Mouse (Mus musculus): Measurements from ENCODE around the gene Abi1. TPM values are rescaled to one million over a fixed set of nuclear protein-coding genes. Genes with fewer than 3 reads are reported as not detected.
A peak's percentile ranks its signal among the peaks of the same experiment; 100 is the strongest.
"Not testable (repeated sequence)": the region's sequence is repeated elsewhere in the genome, so short reads cannot be mapped to it uniquely, and the experiment has no call there.

The Abi1 gene
- total and polyA plus RNA-seq, 3 experiments, result 51.9 to 138 (median 120) TPM

GRCm38 (mm10) chr2:23015335-23015734 lies 24.7 kb downstream of the Abi1 start:
- H3K27me3 ChIP-seq (ENCODE audit: insufficient read depth, low read length), result no peaks in the 10 kb centered on the region
- TF ChIP-seq CTCF (IDR thresholded peaks at IDR 0.05; ENCODE audit: low read depth, low read length) (no peak), GATA1 (IDR thresholded peaks at IDR 0.05; ENCODE audit: borderline replicate concordance, low read length) (no peak), TAL1 (conservative IDR thresholded peaks at IDR 0.05; ENCODE audit: low read depth, low read length) (no peak), POLR2AphosphoS5 (IDR thresholded peaks at IDR 0.05; ENCODE audit: insufficient replicate concordance, low read depth, low read length) (no peak), GATA2 (IDR thresholded peaks at IDR 0.05; ENCODE audit: borderline replicate concordance, low read depth, low read length) (no peak)
- H3K4me1 ChIP-seq (ENCODE audit: insufficient read depth, low read depth, low read length), result peaks cover 26% of the 10 kb centered on the region
- H3K4me3 ChIP-seq (ENCODE audit: low read depth, low read length), result peak overlapping the region; percentile 11; the same call in 1 of the 2 replicates
- DNase-seq (ENCODE audit: low spot score), result no peak
- H3K36me3 ChIP-seq (replicated peaks), result peaks cover 11% of the 10 kb centered on the region
- no peaks in the 10 kb centered on the region for H3K9me3 ChIP-seq (replicated peaks)
- ATAC-seq (ENCODE audit: extremely low read depth, insufficient number of reproducible peaks, low FRiP score, poor library complexity, severe bottlenecking), result no peak

- ATAC-seq (ENCODE audit: extremely low read depth, insufficient number of reproducible peaks, low FRiP score, poor library complexity, severe bottlenecking); DNase-seq (ENCODE audit: low spot score); H3K9me3 ChIP-seq (replicated peaks); H3K27me3 ChIP-seq (ENCODE audit: insufficient read depth, low read length); H3K4me3 ChIP-seq (ENCODE audit: low read depth, low read length): not testable (repeated sequence)
- Histone ChIP-seq H3K36me3 (replicated peaks) (peaks cover 11% of the 10 kb centered on the region), H3K4me1 (ENCODE audit: insufficient read depth, low read depth, low read length) (peaks cover 26% of the 10 kb centered on the region)
Measured at GRCm38 (mm10) chr2:23014935-23015334, 25.1 kb downstream of the Abi1 start.

- Histone ChIP-seq H3K4me1 (ENCODE audit: insufficient read depth, low read depth, low read length) (peaks cover 20% of the 10 kb centered on the region), H3K9me3 (replicated peaks) (no peaks in the 10 kb centered on the region), H3K36me3 (replicated peaks) (peaks cover 33% of the 10 kb centered on the region), H3K4me3 (ENCODE audit: low read depth, low read length) (no peak overlapping the region), H3K27me3 (ENCODE audit: insufficient read depth, low read length) (no peaks in the 10 kb centered on the region)
- TF ChIP-seq TAL1 (conservative IDR thresholded peaks at IDR 0.05; ENCODE audit: low read depth, low read length) (no peak), CTCF (IDR thresholded peaks at IDR 0.05; ENCODE audit: low read depth, low read length) (no peak), POLR2AphosphoS5 (IDR thresholded peaks at IDR 0.05; ENCODE audit: insufficient replicate concordance, low read depth, low read length) (no peak), GATA2 (IDR thresholded peaks at IDR 0.05; ENCODE audit: borderline replicate concordance, low read depth, low read length) (no peak), GATA1 (IDR thresholded peaks at IDR 0.05; ENCODE audit: borderline replicate concordance, low read length) (no peak)
- DNase-seq (ENCODE audit: low spot score) (no peak), ATAC-seq (ENCODE audit: extremely low read depth, insufficient number of reproducible peaks, low FRiP score, poor library complexity, severe bottlenecking) (no peak)
Measured at GRCm38 (mm10) chr2:23008256-23008655, 31.8 kb downstream of the Abi1 start.

GRCm38 (mm10) chr2:23007577-23007976 lies 32.5 kb downstream of the Abi1 start:
- ATAC-seq (ENCODE audit: extremely low read depth, insufficient number of reproducible peaks, low FRiP score, poor library complexity, severe bottlenecking), result no peak
- H3K4me1 ChIP-seq (ENCODE audit: insufficient read depth, low read depth, low read length), result peaks cover 23% of the 10 kb centered on the region
- H3K36me3 ChIP-seq (replicated peaks), result peaks cover 38% of the 10 kb centered on the region
- DNase-seq (ENCODE audit: low spot score), result no peak
- no peaks in the 10 kb centered on the region for H3K9me3 ChIP-seq (replicated peaks)
- no peaks in the 10 kb centered on the region for H3K27me3 ChIP-seq (ENCODE audit: insufficient read depth, low read length)
- H3K4me3 ChIP-seq (ENCODE audit: low read depth, low read length), result no peak overlapping the region
- TF ChIP-seq GATA2 (IDR thresholded peaks at IDR 0.05; ENCODE audit: borderline replicate concordance, low read depth, low read length) (no peak), POLR2AphosphoS5 (IDR thresholded peaks at IDR 0.05; ENCODE audit: insufficient replicate concordance, low read depth, low read length) (no peak), CTCF (IDR thresholded peaks at IDR 0.05; ENCODE audit: low read depth, low read length) (no peak), TAL1 (conservative IDR thresholded peaks at IDR 0.05; ENCODE audit: low read depth, low read length) (no peak), GATA1 (IDR thresholded peaks at IDR 0.05; ENCODE audit: borderline replicate concordance, low read length) (no peak)

- Histone ChIP-seq H3K4me3 (ENCODE audit: low read depth, low read length) (no peak overlapping the region), H3K27me3 (ENCODE audit: insufficient read depth, low read length) (no peaks in the 10 kb centered on the region), H3K4me1 (ENCODE audit: insufficient read depth, low read depth, low read length) (peaks cover 23% of the 10 kb centered on the region), H3K36me3 (replicated peaks) (peaks cover 41% of the 10 kb centered on the region), H3K9me3 (replicated peaks) (no peaks in the 10 kb centered on the region; the same call in 1 of the 2 replicates)
- no peak for DNase-seq (ENCODE audit: low spot score)
- ATAC-seq (ENCODE audit: extremely low read depth, insufficient number of reproducible peaks, low FRiP score, poor library complexity, severe bottlenecking), result no peak
- no peak for TF ChIP-seq CTCF (IDR thresholded peaks at IDR 0.05; ENCODE audit: low read depth, low read length)
- no peak for TF ChIP-seq TAL1 (conservative IDR thresholded peaks at IDR 0.05; ENCODE audit: low read depth, low read length)
- TF ChIP-seq POLR2AphosphoS5 (IDR thresholded peaks at IDR 0.05; ENCODE audit: insufficient replicate concordance, low read depth, low read length), result no peak
- no peak for TF ChIP-seq GATA2 (IDR thresholded peaks at IDR 0.05; ENCODE audit: borderline replicate concordance, low read depth, low read length)
- TF ChIP-seq GATA1 (IDR thresholded peaks at IDR 0.05; ENCODE audit: borderline replicate concordance, low read length), result no peak
Measured at GRCm38 (mm10) chr2:23007149-23007548, 32.9 kb downstream of the Abi1 start.

GRCm38 (mm10) chr2:23006219-23006618 lies 33.8 kb downstream of the Abi1 start:
- peak overlapping the region; percentile 35; the same call in 1 of the 2 replicates for H3K4me3 ChIP-seq (ENCODE audit: low read depth, low read length)
- H3K9me3 ChIP-seq (replicated peaks), result no peaks in the 10 kb centered on the region; the same call in 1 of the 2 replicates
- H3K27me3 ChIP-seq (ENCODE audit: insufficient read depth, low read length), result no peaks in the 10 kb centered on the region
- ATAC-seq (ENCODE audit: extremely low read depth, insufficient number of reproducible peaks, low FRiP score, poor library complexity, severe bottlenecking) (peak; percentile 70), DNase-seq (ENCODE audit: low spot score) (no peak)
- H3K4me1 ChIP-seq (ENCODE audit: insufficient read depth, low read depth, low read length), result peaks cover 23% of the 10 kb centered on the region
- H3K36me3 ChIP-seq (replicated peaks), result peaks cover 43% of the 10 kb centered on the region
- no peak for TF ChIP-seq GATA1 (IDR thresholded peaks at IDR 0.05; ENCODE audit: borderline replicate concordance, low read length)
- TF ChIP-seq TAL1 (conservative IDR thresholded peaks at IDR 0.05; ENCODE audit: low read depth, low read length), result no peak
- no peak for TF ChIP-seq POLR2AphosphoS5 (IDR thresholded peaks at IDR 0.05; ENCODE audit: insufficient replicate concordance, low read depth, low read length)
- TF ChIP-seq CTCF (IDR thresholded peaks at IDR 0.05; ENCODE audit: low read depth, low read length), result no peak
- TF ChIP-seq GATA2 (IDR thresholded peaks at IDR 0.05; ENCODE audit: borderline replicate concordance, low read depth, low read length), result no peak
